Mouse (Mus musculus): ENCODE results near the gene Zmiz1.

DNA sequence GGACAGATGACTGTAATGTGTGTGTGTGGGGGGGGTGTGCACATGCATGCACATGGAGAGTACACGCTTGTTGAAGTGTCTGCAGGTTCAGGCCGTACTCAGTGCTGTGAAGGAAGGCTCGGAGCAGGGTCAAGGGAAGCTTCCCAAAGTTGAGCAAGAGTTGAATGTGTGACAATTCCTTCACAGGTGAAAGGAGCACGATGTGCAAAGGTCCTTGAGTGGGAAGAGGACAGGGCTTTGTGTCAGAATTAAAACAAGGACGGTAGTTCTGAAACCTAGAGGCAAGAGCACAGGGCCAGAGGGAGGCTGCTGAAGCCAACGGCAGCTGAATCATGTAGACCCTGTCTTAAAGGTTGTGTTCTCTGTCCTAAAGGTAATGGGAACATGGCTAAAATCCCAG is 123.6 kb downstream of the Zmiz1 start:
- TF ChIP-seq POLR2A (IDR thresholded peaks at IDR 0.05; ENCODE audit: borderline replicate concordance, low read depth, low read length), result no peak
- no peak for TF ChIP-seq CTCF (IDR thresholded peaks at IDR 0.05; ENCODE audit: low read depth, low read length)

Data from bone marrow macrophage, adult 2 months (primary cell).